Mouse (Mus musculus) testis, adult 2 months (tissue): ENCODE data around the gene Samd4b.

ENCODE experiments used
- CTCF ChIP-seq: fragments of 200-500 bp; IDR thresholded peaks from 2 replicates; pipeline ENCODE4 v1.5.1; 2012; ENCODE audit warnings: low read depth, mild to moderate bottlenecking, inconsistent platforms, low read length, moderate library complexity; ENCODE audit not compliant: control insufficient read depth, insufficient read depth, insufficient replicate concordance
- POLR2A ChIP-seq: fragments of 200-500 bp; IDR thresholded peaks from 2 replicates; pipeline ENCODE4 v1.6.1; 2012; ENCODE audit warnings: low read depth, mild to moderate bottlenecking, inconsistent platforms, low read length, moderate library complexity; ENCODE audit not compliant: control insufficient read depth

- no peak for TF ChIP-seq CTCF
- no peak for TF ChIP-seq POLR2A
These were observed 21.6 kb downstream of the Samd4b start for GRCm38 (mm10) chr7:28576271-28576914.
